Mouse (Mus musculus) hindbrain, embryonic 14.5 days (tissue): ENCODE measurements at regions not wholly inside any gene's neighbourhood (a gene's known extent, or its start where the extent isn't known, plus 50 kb on each side); places are given as distances from the start of the nearest gene placed in this dataset.

Experiments
- ATAC-seq: fragments of 200-750 bp; cut with Nextera tagmentation; 2 replicates; pipeline ENCODE4 v1.8.0; 2017; ENCODE audit warnings: moderate number of reproducible peaks, mild to moderate bottlenecking, moderate TSS enrichment, moderate library complexity; ENCODE audit not compliant: low FRiP score
- DNase-seq: peaks from one replicate; pipeline ENCODE4 v3.0.0-alpha.2; 2015; ENCODE audit warnings: low spot score
- H3K27ac ChIP-seq: fragments of 300-500 bp; sonication (generic); 2 replicates; pipeline ENCODE4 v1.5.1; 2014; ENCODE audit warnings: mild to moderate bottlenecking, moderate library complexity
- H3K27me3 ChIP-seq: fragments of 300-500 bp; sonication (generic); 2 replicates; pipeline ENCODE4 v1.6.1; 2014; ENCODE audit warnings: mild to moderate bottlenecking, low read length, mixed read lengths; ENCODE audit not compliant: control insufficient read depth, insufficient read depth
- H3K36me3 ChIP-seq: fragments of 300-500 bp; sonication (generic); replicated peaks from 2 replicates; pipeline ENCODE4 v1.6.1; 2014; ENCODE audit not compliant: control insufficient read depth, insufficient read depth
- H3K4me1 ChIP-seq: fragments of 300-500 bp; sonication (generic); replicated peaks from 2 replicates; pipeline ENCODE4 v1.6.1; 2014; ENCODE audit warnings: antibody characterized with exemption, low read length, mixed read lengths; ENCODE audit not compliant: control insufficient read depth, insufficient read depth
- H3K4me2 ChIP-seq: fragments of 300-500 bp; sonication (generic); replicated peaks from 2 replicates; pipeline ENCODE4 v1.6.1; 2014; ENCODE audit warnings: mild to moderate bottlenecking, moderate library complexity
- H3K4me3 ChIP-seq: fragments of 300-500 bp; sonication (generic); replicated peaks from 2 replicates; pipeline ENCODE4 v1.5.1; 2014; ENCODE audit warnings: mild to moderate bottlenecking, low read length
- H3K9ac ChIP-seq: fragments of 300-500 bp; sonication (generic); 2 replicates; pipeline ENCODE4 v1.6.1; 2014
- H3K9me3 ChIP-seq: fragments of 300-500 bp; sonication (generic); 2 replicates; pipeline ENCODE4 v1.6.1; 2016; ENCODE audit warnings: low read length; ENCODE audit not compliant: control insufficient read depth
- WGBS: fragments of 180-500 bp; shearing (Covaris S2); extraction: QIAGEN DNeasy Blood & Tissue Kit; methylation state at CpG from one replicate; pipeline ENCODE4 v1.1.7; 2014; 5-methylcytosine and 5-hydroxymethylcytosine counted together

DNA sequence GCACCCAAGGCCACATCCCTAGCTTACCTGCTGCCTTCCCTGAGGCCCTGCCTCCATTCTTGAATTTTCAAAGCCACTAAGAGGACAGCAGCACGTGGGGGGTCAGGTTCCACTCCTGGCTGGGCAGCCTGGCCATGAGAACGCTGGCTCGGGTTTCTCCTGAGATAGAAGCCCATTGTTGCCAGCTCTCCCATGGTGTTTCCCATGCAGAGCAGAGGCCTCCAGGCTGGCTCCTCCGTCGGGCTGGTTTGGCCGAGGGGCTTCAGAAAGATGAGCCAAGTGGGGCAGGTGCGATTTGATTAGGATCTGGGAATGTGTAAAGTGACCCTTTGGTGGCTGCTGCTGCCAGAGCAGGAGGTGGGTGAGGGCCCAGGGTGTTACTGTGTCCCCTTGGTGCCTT lies 87.8 kb upstream of the Otos start:
- no peaks in the 10 kb centered on the region for H3K36me3 ChIP-seq
- ATAC-seq = no peak

DNA sequence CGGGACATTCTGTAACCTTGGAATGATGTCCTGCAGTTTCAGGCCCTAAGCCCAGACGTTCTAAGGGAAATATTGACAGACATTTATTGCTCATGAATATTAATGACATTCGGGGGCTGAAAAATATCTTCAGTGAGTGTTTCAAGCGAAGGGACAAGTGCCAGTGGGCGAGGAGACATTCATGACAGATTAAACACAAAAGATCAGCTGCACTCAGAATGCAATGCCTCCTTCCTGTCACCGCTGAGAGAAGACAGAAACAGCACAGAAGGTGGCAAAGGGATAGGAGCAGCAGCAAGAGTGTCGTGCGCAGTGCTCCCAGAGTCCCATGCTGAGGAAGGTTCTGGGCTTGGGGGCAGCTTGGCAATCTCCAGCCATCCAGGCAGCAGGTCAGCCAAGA lies 85.1 kb upstream of the Otos start:
- Histone ChIP-seq H3K4me3 (no peak overlapping the region), H3K27me3 (no peaks in the 10 kb centered on the region), H3K4me2 (no peak overlapping the region), H3K36me3 (no peaks in the 10 kb centered on the region), H3K27ac (no peak overlapping the region), H3K4me1 (peaks cover 23% of the 10 kb centered on the region), H3K9me3 (no peaks in the 10 kb centered on the region), H3K9ac (no peak overlapping the region)
- WGBS = 22% methylated on average over 8 of the region's 8 CpGs
- no peak for ATAC-seq
- DNase-seq = no peak

More for the DNA sequence above, 87.8 kb upstream of the Otos start:
- Histone ChIP-seq H3K9ac (no peak overlapping the region), H3K9me3 (no peaks in the 10 kb centered on the region), H3K4me2 (no peak overlapping the region), H3K27ac (no peak overlapping the region), H3K4me1 (peaks cover 23% of the 10 kb centered on the region), H3K27me3 (no peaks in the 10 kb centered on the region), H3K4me3 (no peak overlapping the region)
- DNase-seq = no peak
- 51% methylated on average over 7 of the region's 7 CpGs for WGBS

DNA sequence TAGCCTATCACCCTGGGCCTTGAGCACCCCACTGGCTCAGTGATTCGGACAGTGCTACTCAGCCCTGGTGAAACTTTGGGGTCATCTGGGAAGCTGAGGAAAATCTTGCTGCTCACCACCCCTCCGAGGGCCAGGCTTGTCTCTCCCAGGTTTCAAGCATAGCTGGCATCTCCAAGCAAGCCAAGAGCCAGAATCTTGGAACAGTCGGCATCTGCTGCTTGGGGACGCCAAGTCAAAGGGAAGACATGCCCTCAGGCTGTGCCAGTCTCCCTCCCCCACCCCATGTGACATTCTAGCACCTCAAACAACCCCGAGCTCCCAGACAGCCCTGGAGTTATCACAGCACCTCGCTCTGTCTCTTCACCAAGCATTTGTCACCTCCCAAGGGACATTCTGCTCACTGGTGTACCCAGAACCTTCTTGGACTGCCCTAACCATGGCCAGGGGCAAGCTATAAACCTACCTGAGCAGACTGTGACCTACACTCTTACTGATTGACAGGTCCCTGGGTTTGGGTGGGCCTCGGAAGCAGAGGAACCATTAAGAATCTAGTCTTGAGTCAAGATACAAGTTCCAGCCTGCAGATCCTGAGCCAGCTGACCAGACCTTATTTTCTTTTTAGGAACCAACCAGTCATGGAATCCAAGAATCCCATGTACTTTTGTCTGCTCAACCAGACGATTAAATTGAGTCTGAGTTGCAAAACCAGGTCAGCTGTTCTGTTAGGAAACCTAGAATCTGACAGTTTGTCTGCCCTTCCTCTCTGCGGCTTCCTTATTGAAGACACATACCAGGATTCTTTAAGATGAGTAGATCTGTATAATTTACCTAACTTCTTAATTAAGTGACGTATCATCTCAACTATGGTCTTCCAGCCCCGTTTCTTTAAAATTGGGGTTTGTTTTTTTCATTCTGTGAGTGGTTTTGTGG lies 83.0 kb upstream of the Otos start:
- Histone ChIP-seq H3K4me1 (peaks cover 7% of the 10 kb centered on the region; the same call in 1 of the 2 replicates), H3K4me2 (no peak overlapping the region), H3K36me3 (no peaks in the 10 kb centered on the region), H3K9me3 (no peaks in the 10 kb centered on the region), H3K27me3 (no peaks in the 10 kb centered on the region), H3K9ac (no peak overlapping the region), H3K4me3 (no peak overlapping the region), H3K27ac (no peak overlapping the region)
- DNase-seq (no peak), ATAC-seq (no peak)
- 85% methylated on average over 11 of the region's 11 CpGs for WGBS

DNA sequence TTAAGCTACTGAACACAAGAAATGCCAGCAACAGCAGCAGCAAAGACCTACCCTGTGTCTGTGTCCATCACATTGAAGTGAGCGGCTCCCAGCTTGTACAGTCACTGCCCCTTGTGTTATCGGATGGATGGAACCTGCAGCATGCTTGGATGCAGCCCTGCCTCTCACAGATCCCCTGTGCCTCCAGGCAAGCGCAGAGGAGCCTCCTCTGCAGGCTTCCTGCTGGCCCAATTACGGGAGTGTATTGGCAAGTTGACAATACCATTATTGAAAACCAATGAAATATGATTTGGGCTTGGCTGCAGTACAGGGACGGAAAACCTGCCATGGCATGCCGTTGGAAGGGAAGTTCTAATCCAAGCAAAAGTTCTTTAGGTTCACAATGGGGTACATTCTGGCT lies 81.9 kb upstream of the Otos start:
- peaks cover 7% of the 10 kb centered on the region; the same call in 1 of the 2 replicates for H3K4me1 ChIP-seq
- WGBS = 62% methylated on average over 6 of the region's 6 CpGs
- DNase-seq (no peak), ATAC-seq (no peak)
- no peak overlapping the region for H3K9ac ChIP-seq
- H3K27me3 ChIP-seq = no peaks in the 10 kb centered on the region
- no peaks in the 10 kb centered on the region for H3K9me3 ChIP-seq
- no peak overlapping the region for H3K27ac ChIP-seq
- no peak overlapping the region for H3K4me3 ChIP-seq
- no peak overlapping the region for H3K4me2 ChIP-seq
- no peaks in the 10 kb centered on the region for H3K36me3 ChIP-seq

DNA sequence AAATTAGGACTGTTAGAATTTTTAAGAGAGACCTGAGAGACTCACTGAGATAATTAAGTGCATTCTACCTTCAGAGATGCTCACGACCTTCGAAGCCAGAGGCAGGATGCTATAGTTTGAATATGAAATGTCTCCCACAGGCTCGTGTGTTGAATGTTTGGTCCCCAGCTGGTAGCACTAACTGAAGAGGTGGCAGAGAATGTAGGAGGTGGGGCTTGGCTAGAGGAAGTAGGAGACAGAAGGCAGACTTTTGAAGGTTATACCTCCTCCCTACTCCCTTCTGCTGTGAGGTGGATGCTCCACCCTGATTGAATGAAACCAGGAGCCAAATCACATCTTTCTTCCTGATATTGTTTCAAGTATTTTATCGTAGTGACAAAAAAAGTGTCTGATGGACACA lies 79.3 kb upstream of the Otos start:
- DNase-seq = no peak
- no peak for ATAC-seq
- 70% methylated on average over 4 of the region's 4 CpGs for WGBS

DNA sequence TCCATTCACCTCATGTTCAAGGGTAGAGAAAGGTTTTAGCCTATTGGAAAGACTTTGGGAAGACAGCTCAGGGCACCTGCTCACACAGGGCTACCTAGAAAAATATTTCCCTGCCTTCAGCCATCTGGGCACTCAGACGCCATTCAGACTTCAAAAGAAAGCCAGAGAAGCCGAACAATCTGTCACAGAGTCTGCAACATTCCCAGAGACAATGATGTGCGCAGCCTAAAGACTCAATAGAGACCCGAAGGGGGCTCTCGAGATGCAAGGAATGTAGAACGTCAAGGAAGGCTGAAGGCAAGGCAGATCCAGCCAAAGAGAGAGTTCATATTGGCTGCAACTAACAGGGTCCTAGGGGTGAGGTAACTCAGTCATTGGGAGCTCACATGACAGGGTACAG lies 78.7 kb upstream of the Otos start:
- no peak overlapping the region for H3K4me2 ChIP-seq
- H3K36me3 ChIP-seq = no peaks in the 10 kb centered on the region
- no peak overlapping the region for H3K9ac ChIP-seq
- WGBS = 45% methylated on average over 6 of the region's 6 CpGs
- H3K4me3 ChIP-seq = no peak overlapping the region
- no peak overlapping the region for H3K27ac ChIP-seq
- no peaks in the 10 kb centered on the region for H3K27me3 ChIP-seq
- no peaks in the 10 kb centered on the region for H3K9me3 ChIP-seq
- H3K4me1 ChIP-seq = no peaks in the 10 kb centered on the region
- DNase-seq (no peak), ATAC-seq (no peak)

More for the DNA sequence above, 79.3 kb upstream of the Otos start:
- no peaks in the 10 kb centered on the region for H3K36me3 ChIP-seq
- H3K27ac ChIP-seq = no peak overlapping the region
- no peak overlapping the region for H3K4me2 ChIP-seq
- H3K9ac ChIP-seq = no peak overlapping the region
- H3K9me3 ChIP-seq = no peaks in the 10 kb centered on the region
- no peaks in the 10 kb centered on the region for H3K27me3 ChIP-seq
- H3K4me1 ChIP-seq = no peaks in the 10 kb centered on the region
- no peak overlapping the region for H3K4me3 ChIP-seq

DNA sequence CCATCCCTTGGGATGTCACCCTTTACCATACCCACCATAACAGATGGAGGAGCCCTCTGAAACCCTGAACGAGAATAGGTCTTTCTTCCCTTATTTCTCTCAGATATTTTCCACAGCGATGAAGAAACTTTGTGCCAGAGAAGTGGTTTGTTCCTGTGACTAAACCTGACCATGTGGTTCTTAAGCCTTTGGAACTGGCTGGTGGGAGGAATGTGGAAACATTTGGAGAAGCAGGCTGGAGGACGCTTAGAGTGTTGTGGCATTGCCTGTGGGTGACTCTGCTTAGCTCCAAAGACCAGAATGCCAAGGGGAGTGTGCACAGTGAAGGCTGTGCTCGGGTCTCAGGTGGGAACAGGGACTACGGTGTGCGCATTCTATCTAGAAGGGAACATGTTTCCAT lies 77.7 kb upstream of the Otos start:
- no peak for ATAC-seq
- Histone ChIP-seq H3K27ac (no peak overlapping the region), H3K4me3 (no peak overlapping the region), H3K36me3 (no peaks in the 10 kb centered on the region), H3K27me3 (no peaks in the 10 kb centered on the region), H3K9ac (no peak overlapping the region), H3K4me1 (no peaks in the 10 kb centered on the region), H3K4me2 (no peak overlapping the region), H3K9me3 (no peaks in the 10 kb centered on the region)
- WGBS = 89% methylated on average over 6 of the region's 6 CpGs
- no peak for DNase-seq

DNA sequence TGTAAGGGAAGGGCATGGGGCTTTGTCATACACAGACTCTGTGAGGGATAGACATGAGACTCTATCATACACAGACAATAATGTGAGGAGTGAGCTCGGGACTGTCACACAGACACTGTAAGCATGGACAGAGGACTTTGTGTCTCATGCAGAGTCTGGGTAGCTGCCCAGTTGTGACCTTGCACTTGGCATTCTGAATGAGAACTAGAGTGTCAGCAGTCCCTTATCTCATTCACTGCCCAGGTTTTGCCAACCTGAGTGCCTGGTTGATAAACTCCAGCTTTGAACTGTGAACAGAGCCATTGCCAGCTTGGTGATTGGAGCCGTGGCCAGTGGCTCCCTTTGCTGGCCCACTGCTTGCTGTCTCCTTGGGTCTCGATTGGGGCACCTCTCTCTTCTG lies 75.5 kb upstream of the Otos start:
- no peak overlapping the region for H3K4me2 ChIP-seq
- ATAC-seq (no peak), DNase-seq (no peak)
- no peaks in the 10 kb centered on the region for H3K9me3 ChIP-seq
- H3K27me3 ChIP-seq = no peaks in the 10 kb centered on the region
- H3K27ac ChIP-seq = no peak overlapping the region
- no peaks in the 10 kb centered on the region for H3K4me1 ChIP-seq
- no peak overlapping the region for H3K9ac ChIP-seq
- WGBS = 70% methylated on average over 3 of the region's 3 CpGs
- H3K4me3 ChIP-seq = no peak overlapping the region
- H3K36me3 ChIP-seq = no peaks in the 10 kb centered on the region

DNA sequence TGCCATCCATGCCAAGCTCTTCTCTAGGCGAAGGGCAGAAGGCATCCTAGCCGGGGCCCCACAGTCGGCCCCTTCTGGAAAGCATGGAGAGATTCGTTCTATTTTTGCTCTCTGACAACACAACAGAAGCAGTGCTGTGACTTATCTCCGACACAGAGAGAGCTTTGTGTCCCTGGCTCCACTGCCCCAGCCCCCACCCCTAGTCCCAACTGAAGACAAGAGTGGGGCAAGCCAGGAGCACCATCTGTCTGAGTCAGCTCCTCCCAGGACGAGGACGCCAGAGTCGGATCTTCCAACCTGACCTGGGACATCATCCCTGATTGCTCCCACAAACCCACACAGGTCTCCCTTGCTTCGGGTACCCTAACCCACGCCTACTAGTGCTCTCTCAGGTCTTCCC lies 71.9 kb upstream of the Otos start:
- H3K9ac ChIP-seq = no peak overlapping the region
- H3K9me3 ChIP-seq = no peaks in the 10 kb centered on the region
- WGBS = 63% methylated on average over 10 of the region's 10 CpGs
- no peaks in the 10 kb centered on the region for H3K27me3 ChIP-seq
- no peaks in the 10 kb centered on the region for H3K36me3 ChIP-seq
- 0 out of 2 replicates have a peak, but pooled peaks cover 3% of the 10 kb centered on the region for H3K4me1 ChIP-seq
- no peak for DNase-seq
- no peak; the same call in 1 of the 2 replicates for ATAC-seq
- no peak overlapping the region for H3K4me3 ChIP-seq
- no peak overlapping the region for H3K27ac ChIP-seq
- no peak overlapping the region for H3K4me2 ChIP-seq
